Mouse (Mus musculus) neural tube, embryonic 12.5 days (tissue): ENCODE results near the gene Abcf1. TPM values are rescaled to one million over a fixed set of nuclear protein-coding genes. Genes with fewer than 3 reads are reported as not detected.

Source experiments
- ATAC-seq: fragments of 200-750 bp; cut with Nextera tagmentation; 2 replicates; pipeline ENCODE4 v1.8.0; 2017; ENCODE audit warnings: low read depth, mild to moderate bottlenecking, moderate TSS enrichment, moderate library complexity; ENCODE audit not compliant: low FRiP score
- H3K27ac ChIP-seq: fragments of 300-500 bp; sonication (generic); 2 replicates; pipeline ENCODE4 v1.5.1; 2016
- H3K27me3 ChIP-seq: fragments of 300-500 bp; sonication (generic); replicated peaks from 2 replicates; pipeline ENCODE4 v1.6.1; 2016; ENCODE audit warnings: mild to moderate bottlenecking
- H3K36me3 ChIP-seq: fragments of 300-500 bp; sonication (generic); 2 replicates; pipeline ENCODE4 v1.6.1; 2016; ENCODE audit warnings: mild to moderate bottlenecking
- H3K4me1 ChIP-seq: fragments of 300-500 bp; sonication (generic); 2 replicates; pipeline ENCODE4 v1.6.1; 2016
- H3K4me2 ChIP-seq: fragments of 300-500 bp; sonication (generic); replicated peaks from 2 replicates; pipeline ENCODE4 v1.6.1; 2016; ENCODE audit warnings: mild to moderate bottlenecking
- H3K4me3 ChIP-seq: fragments of 300-500 bp; sonication (generic); 2 replicates; pipeline ENCODE4 v1.5.1; 2016
- H3K9ac ChIP-seq: fragments of 300-500 bp; sonication (generic); 2 replicates; pipeline ENCODE4 v1.6.1; 2016; ENCODE audit warnings: mild to moderate bottlenecking
- H3K9me3 ChIP-seq: fragments of 300-500 bp; sonication (generic); 2 replicates; pipeline ENCODE4 v1.6.1; 2016; ENCODE audit warnings: mild to moderate bottlenecking
- WGBS: fragments of 180-500 bp; shearing (Covaris S2); methylation state at CpG from one replicate; pipeline ENCODE4 v1.1.7; 2016; 5-methylcytosine and 5-hydroxymethylcytosine counted together
- polyA plus RNA-seq: library from polyadenylated mRNA; unstranded; fragments of >200 nt; fragmentation: Nextera tagmentation; extraction: Ambion mirVana; gene quantifications from 2 replicates; pipeline ENCODE4 v1.2.1, GENCODE M21; 2016

Gene Abcf1
- polyA plus RNA-seq, 1 experiment from 2014 or later: 105 TPM

DNA sequence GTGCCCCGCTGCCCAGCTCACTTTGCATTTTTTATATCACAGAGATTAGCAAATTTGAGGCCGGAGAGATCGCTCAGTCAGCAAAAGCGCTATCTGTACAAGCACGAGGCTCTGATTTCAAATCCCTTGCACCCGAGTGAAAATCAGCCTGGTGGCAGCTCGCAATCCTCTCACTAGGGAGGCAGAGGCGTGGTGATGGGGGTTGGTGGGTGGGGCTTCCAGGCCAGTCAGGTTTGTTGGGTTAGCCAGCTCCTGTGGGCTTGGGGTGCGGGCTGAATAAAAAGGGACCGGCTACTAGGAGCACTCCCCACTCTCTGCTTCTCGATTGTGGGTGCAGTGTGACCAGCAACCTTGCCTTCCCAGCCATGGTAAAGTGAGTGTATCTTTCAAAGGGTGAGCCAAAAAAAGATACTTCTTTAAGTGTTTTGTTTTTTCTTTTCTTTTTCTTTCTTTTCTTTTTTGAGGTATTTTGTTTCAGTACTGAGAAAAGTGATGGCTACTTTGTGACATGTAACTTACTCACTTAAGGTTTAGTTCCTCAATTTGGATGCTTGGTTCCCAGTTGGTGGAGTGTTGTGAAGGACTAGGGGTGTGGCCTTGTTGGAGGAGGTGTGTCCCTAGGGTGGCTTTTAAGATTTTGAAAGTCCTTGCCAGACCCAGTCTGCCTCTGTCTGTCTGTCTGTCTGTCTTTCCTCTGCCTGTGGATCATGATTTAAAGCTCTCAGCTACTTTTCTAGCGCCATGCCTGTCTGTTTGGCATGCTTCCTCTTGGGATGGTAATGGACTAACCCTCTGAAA, 28.4 kb upstream of the Abcf1 start:
- H3K4me3 ChIP-seq: no peak overlapping the region
- ATAC-seq: no peak
- no peak overlapping the region for H3K27ac ChIP-seq
- H3K9me3 ChIP-seq: no peaks in the 10 kb centered on the region
- no peak overlapping the region for H3K4me2 ChIP-seq
- H3K36me3 ChIP-seq: no peaks in the 10 kb centered on the region
- peaks cover 13% of the 10 kb centered on the region for H3K4me1 ChIP-seq
- 63% methylated on average over 12 of the region's 12 CpGs for WGBS
- no peak overlapping the region for H3K9ac ChIP-seq
- no peaks in the 10 kb centered on the region for H3K27me3 ChIP-seq

- 5% methylated on average over 11 of the region's 11 CpGs for WGBS
- Histone ChIP-seq H3K36me3 (no peaks in the 10 kb centered on the region), H3K27me3 (no peaks in the 10 kb centered on the region)
Measured at GRCm38 (mm10) chr17:35996949-35997348, 27.4 kb upstream of the Abcf1 start.

DNA sequence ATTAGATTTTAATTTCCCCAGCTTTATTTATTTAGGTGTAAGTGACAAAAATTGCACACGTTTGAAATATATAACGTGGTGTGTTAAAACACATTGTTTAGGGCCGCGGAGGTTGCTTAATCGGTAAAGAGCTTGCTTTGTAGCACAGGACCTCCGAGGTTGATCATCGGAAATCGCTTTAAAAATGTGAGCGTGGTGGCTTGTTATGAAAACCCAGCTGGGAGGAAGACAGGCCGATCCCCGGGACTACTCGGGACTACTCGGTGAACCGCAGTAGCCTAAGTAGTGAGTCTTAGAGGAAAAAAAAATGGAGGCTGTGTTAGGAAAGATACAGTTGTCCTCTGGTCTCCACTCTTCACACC, 25.3 kb upstream of the Abcf1 start:
- no peak overlapping the region for H3K27ac ChIP-seq

More at GRCm38 (mm10) chr17:35996949-35997348, 27.4 kb upstream of the Abcf1 start:
- Histone ChIP-seq H3K4me1 (peaks cover 13% of the 10 kb centered on the region), H3K9ac (no peak overlapping the region), H3K4me2 (no peak overlapping the region), H3K4me3 (no peak overlapping the region), H3K9me3 (no peaks in the 10 kb centered on the region), H3K27ac (no peak overlapping the region)
- ATAC-seq: peak; percentile 57

GRCm38 (mm10) chr17:35994175-35994878, 24.8 kb upstream of the Abcf1 start:
- Histone ChIP-seq H3K4me1 (peaks cover 13% of the 10 kb centered on the region), H3K36me3 (peaks cover 4% of the 10 kb centered on the region; the same call in 1 of the 2 replicates), H3K4me3 (peak overlapping the region; percentile 52), H3K27ac (no peak overlapping the region), H3K9ac (peak overlapping the region; percentile 44), H3K4me2 (peak overlapping the region; percentile 69), H3K9me3 (no peaks in the 10 kb centered on the region), H3K27me3 (no peaks in the 10 kb centered on the region)
- ATAC-seq: peak; percentile 79
- WGBS: 4% methylated on average over 31 of the region's 31 CpGs

More for the DNA sequence above, 25.3 kb upstream of the Abcf1 start:
- H3K4me2 ChIP-seq: peak overlapping the region; percentile 69
- peaks cover 13% of the 10 kb centered on the region for H3K4me1 ChIP-seq
- no peak for ATAC-seq
- no peaks in the 10 kb centered on the region for H3K36me3 ChIP-seq
- peak overlapping the region; percentile 44 for H3K9ac ChIP-seq
- no peaks in the 10 kb centered on the region for H3K9me3 ChIP-seq
- 2% methylated on average over 14 of the region's 14 CpGs for WGBS
- peak overlapping the region; percentile 52 for H3K4me3 ChIP-seq
- H3K27me3 ChIP-seq: no peaks in the 10 kb centered on the region

DNA sequence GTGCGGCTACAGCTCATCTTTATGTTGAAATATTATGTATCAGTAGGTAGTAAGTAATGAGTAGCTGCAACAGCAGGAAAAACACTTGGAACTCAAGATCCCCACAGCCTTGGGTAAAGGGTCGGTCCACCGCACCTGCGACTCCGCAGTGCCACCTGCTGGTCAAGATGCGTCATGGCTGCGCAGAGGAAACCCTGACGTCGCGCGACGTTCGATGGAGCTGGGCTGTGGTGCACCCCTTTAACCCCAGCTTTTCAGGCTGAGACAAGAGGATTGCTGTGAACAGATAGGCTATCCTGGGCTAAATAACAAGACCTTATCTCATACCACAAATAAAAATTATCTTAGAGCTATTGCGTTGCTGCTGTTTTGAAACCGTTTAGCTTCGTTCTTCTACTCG, 24.1 kb upstream of the Abcf1 start:
- peak; percentile 80 for ATAC-seq
- Histone ChIP-seq H3K27me3 (no peaks in the 10 kb centered on the region), H3K9me3 (no peaks in the 10 kb centered on the region), H3K4me2 (peak overlapping the region; percentile 69), H3K4me1 (peaks cover 13% of the 10 kb centered on the region), H3K27ac (no peak overlapping the region), H3K4me3 (no peak overlapping the region), H3K36me3 (peaks cover 11% of the 10 kb centered on the region), H3K9ac (no peak overlapping the region)
- WGBS: 8% methylated on average over 17 of the region's 17 CpGs

- ATAC-seq: no peak
- WGBS: 53% methylated on average over 10 of the region's 10 CpGs
- no peaks in the 10 kb centered on the region for H3K9me3 ChIP-seq
- H3K4me1 ChIP-seq: peaks cover 13% of the 10 kb centered on the region
- H3K4me3 ChIP-seq: no peak overlapping the region
- H3K4me2 ChIP-seq: no peak overlapping the region
- no peak overlapping the region for H3K9ac ChIP-seq
- H3K36me3 ChIP-seq: peaks cover 29% of the 10 kb centered on the region
- no peak overlapping the region for H3K27ac ChIP-seq
- no peaks in the 10 kb centered on the region for H3K27me3 ChIP-seq
Measured at GRCm38 (mm10) chr17:35991781-35992180, 22.2 kb upstream of the Abcf1 start.

DNA sequence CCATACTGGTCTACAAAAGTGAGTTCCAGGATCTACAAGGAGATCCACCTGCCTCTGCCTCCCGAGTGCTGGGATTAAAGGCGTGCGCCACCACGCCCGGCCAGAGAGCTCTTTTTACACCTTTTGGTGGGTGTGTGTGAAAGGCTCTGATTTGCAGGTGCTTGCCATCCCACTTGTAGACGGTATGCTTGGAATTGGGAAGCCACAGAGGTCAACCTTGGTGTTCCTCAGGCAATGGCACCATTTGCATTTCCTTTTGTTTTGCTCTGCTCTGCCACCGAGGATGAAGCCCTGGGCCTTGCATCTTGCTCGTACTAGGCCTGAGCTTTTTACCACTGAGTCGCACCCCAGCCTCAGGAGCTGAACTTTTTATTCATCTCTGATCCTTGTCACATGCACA, 12.2 kb upstream of the Abcf1 start:
- Histone ChIP-seq H3K4me3 (no peak overlapping the region), H3K9ac (0 out of 2 replicates have a peak overlapping the region, but pooled peaks have one; percentile 27), H3K4me1 (peaks cover 21% of the 10 kb centered on the region), H3K36me3 (peaks cover 47% of the 10 kb centered on the region), H3K4me2 (no peak overlapping the region), H3K27me3 (no peaks in the 10 kb centered on the region), H3K9me3 (no peaks in the 10 kb centered on the region), H3K27ac (no peak overlapping the region)
- WGBS: 90% methylated on average over 9 of the region's 9 CpGs
- ATAC-seq: no peak

DNA sequence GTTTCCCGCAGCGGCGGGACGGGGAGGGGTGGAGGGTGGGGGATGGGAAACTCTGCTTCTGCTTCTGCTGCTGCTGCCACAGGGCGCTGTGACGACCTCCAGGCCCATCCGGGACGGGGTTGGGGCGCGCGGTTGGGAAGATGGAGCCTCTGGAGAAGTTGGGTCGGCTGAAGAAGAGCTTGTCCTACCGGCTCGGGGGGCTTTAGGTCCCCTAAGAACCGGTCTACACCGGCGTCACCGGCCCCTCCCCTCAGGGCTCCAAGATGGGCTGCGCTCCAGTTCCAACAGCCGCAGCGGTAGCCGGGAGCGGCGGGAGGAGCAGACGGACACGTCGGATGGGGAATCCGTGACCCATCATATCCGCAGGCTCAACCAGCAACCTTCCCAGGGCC, 10.8 kb upstream of the Abcf1 start:
- Histone ChIP-seq H3K36me3 (peaks cover 37% of the 10 kb centered on the region), H3K4me1 (peaks cover 21% of the 10 kb centered on the region), H3K4me2 (peak overlapping the region; percentile 90), H3K27ac (peak overlapping the region; percentile 86), H3K27me3 (no peaks in the 10 kb centered on the region), H3K9ac (peak overlapping the region; percentile 86), H3K4me3 (peak overlapping the region; percentile 94), H3K9me3 (no peaks in the 10 kb centered on the region)
- WGBS: under 1% methylated on average over 29 of the region's 29 CpGs
- ATAC-seq: peak; percentile 14; the same call in 1 of the 2 replicates

GRCm38 (mm10) chr17:35979401-35980362, 10.1 kb upstream of the Abcf1 start, which contains the start of the genes Gnl1 and Prr3:
Gnl1 (plus strand) TSS chr17:35979851.
Prr3 (minus strand) TSS chr17:35980236.
- Histone ChIP-seq H3K4me1 (peaks cover 21% of the 10 kb centered on the region), H3K4me2 (peak within 1 kb of the TSS; percentile 90), H3K9ac (peak within 1 kb of the TSS; percentile 86), H3K27ac (peak within 1 kb of the TSS; percentile 86), H3K9me3 (no peaks in the 10 kb centered on the region), H3K4me3 (peak within 1 kb of the TSS; percentile 94), H3K36me3 (peaks cover 33% of the 10 kb centered on the region), H3K27me3 (no peaks in the 10 kb centered on the region)
- peak; percentile 79 for ATAC-seq
- WGBS: under 1% methylated on average over 107 of the region's 109 CpGs

GRCm38 (mm10) chr17:35978811-35979400, 9.3 kb upstream of the Abcf1 start:
- Histone ChIP-seq H3K4me3 (peak overlapping the region; percentile 94), H3K4me1 (peaks cover 21% of the 10 kb centered on the region), H3K27ac (peak overlapping the region; percentile 86), H3K27me3 (no peaks in the 10 kb centered on the region), H3K36me3 (peaks cover 37% of the 10 kb centered on the region), H3K9me3 (no peaks in the 10 kb centered on the region), H3K4me2 (peak overlapping the region; percentile 90), H3K9ac (peak overlapping the region; percentile 86)
- under 1% methylated on average over 41 of the region's 41 CpGs for WGBS
- peak; percentile 86 for ATAC-seq

GRCm38 (mm10) chr17:35972131-35972530, 2.6 kb upstream of the Abcf1 start:
- Histone ChIP-seq H3K27me3 (no peaks in the 10 kb centered on the region), H3K4me3 (no peak overlapping the region), H3K4me1 (peaks cover 21% of the 10 kb centered on the region), H3K36me3 (peaks cover 28% of the 10 kb centered on the region), H3K9ac (no peak overlapping the region), H3K4me2 (no peak overlapping the region), H3K9me3 (no peaks in the 10 kb centered on the region), H3K27ac (no peak overlapping the region)
- ATAC-seq: no peak
- 85% methylated on average over 1 of the region's 1 CpGs for WGBS
